Mouse (Mus musculus): ENCODE results near the gene Olfr585. TPM values are rescaled to one million over a fixed set of nuclear protein-coding genes. Genes with fewer than 3 reads are reported as not detected.

Olfr585 gene
- not detected for polyA plus RNA-seq (2017; shearing (Covaris generic))

GRCm38 (mm10) chr7:103097420-103097819, at the start of gene Olfr585:
Olfr585 (plus strand) TSS chr7:103097720.

GRCm38 (mm10) chr7:103051000-103051399, 46.5 kb upstream of the Olfr585 start, which contains the start of gene Olfr583:
Olfr583 (plus strand) TSS chr7:103051300.

GRCm38 (mm10) chr7:103081585-103081984, 15.9 kb upstream of the Olfr585 start, which contains the start of gene Olfr584:
Olfr584 (plus strand) TSS chr7:103081885.

GRCm38 (mm10) chr7:103125538-103125937, 28.0 kb downstream of the Olfr585 start, which contains the start of gene Olfr586:
Olfr586 (minus strand) TSS chr7:103125638.

GRCm38 (mm10) chr7:103140579-103140978, 43.1 kb downstream of the Olfr585 start, which contains the start of gene Olfr588-ps1:
Olfr588-ps1 (plus strand) TSS chr7:103140879.

Other genes with a start within 250 kb of the Olfr585 start
- gene Olfr566, start 239.0 kb upstream of the Olfr585 start, polyA plus RNA-seq (2017; shearing (Covaris generic)) = not detected
- under 1 TPM in 1 of 2 experiments, not detected in 1; 0.91 TPM for gene Olfr568, start 220.6 kb upstream of the Olfr585 start, polyA plus RNA-seq (2017; shearing (Covaris generic))
- under 1 TPM in 1 of 2 experiments, not detected in 1; 0.05 TPM for gene Olfr569, start 206.8 kb upstream of the Olfr585 start, polyA plus RNA-seq (2017; shearing (Covaris generic))
- not detected for gene Olfr570, start 203.1 kb upstream of the Olfr585 start, polyA plus RNA-seq (2017; shearing (Covaris generic))
- gene Olfr571, start 180.2 kb upstream of the Olfr585 start, polyA plus RNA-seq (2017; shearing (Covaris generic)) = under 1 TPM in 1 of 2 experiments, not detected in 1; 0.07 TPM
- not detected for gene Olfr572, start 173.3 kb upstream of the Olfr585 start, polyA plus RNA-seq (2017; shearing (Covaris generic))
- gene Olfr573-ps1, start 155.1 kb upstream of the Olfr585 start, polyA plus RNA-seq (2017; shearing (Covaris generic)) = under 1 TPM in 1 of 2 experiments, not detected in 1; 0.48 TPM
- gene Olfr574, start 149.3 kb upstream of the Olfr585 start, polyA plus RNA-seq (2017; shearing (Covaris generic)) = not detected
- not detected for gene Olfr575, start 138.9 kb upstream of the Olfr585 start, polyA plus RNA-seq (2017; shearing (Covaris generic))
- gene Olfr576, start 135.1 kb upstream of the Olfr585 start, polyA plus RNA-seq (2017; shearing (Covaris generic)) = under 1 TPM in 1 of 2 experiments, not detected in 1; 0.13 TPM
- gene Olfr577, start 121.8 kb upstream of the Olfr585 start, polyA plus RNA-seq (2017; shearing (Covaris generic)) = under 1 TPM; 0.22 to 0.67 TPM
- gene Olfr578, start 108.4 kb upstream of the Olfr585 start, polyA plus RNA-seq (2017; shearing (Covaris generic)) = not detected
- gene Olfr582, start 59.7 kb upstream of the Olfr585 start, polyA plus RNA-seq (2017; shearing (Covaris generic)) = not detected
- gene Olfr583, start 46.4 kb upstream of the Olfr585 start, polyA plus RNA-seq (2017; shearing (Covaris generic)) = not detected
- not detected for gene Olfr584, start 15.8 kb upstream of the Olfr585 start, polyA plus RNA-seq (2017; shearing (Covaris generic))
- gene Olfr586, start 27.9 kb downstream of the Olfr585 start, polyA plus RNA-seq (2017; shearing (Covaris generic)) = not detected
- under 1 TPM in 1 of 2 experiments, not detected in 1; 0.32 TPM for gene Olfr588-ps1, start 43.2 kb downstream of the Olfr585 start, polyA plus RNA-seq (2017; shearing (Covaris generic))
- not detected for gene Olfr589, start 58.6 kb downstream of the Olfr585 start, polyA plus RNA-seq (2017; shearing (Covaris generic))
- gene Olfr591, start 80.6 kb downstream of the Olfr585 start, polyA plus RNA-seq (2017; shearing (Covaris generic)) = 1 to 10 TPM in 1 of 2 experiments, under 1 TPM in 1; 0.42 to 1.0 TPM
- under 1 TPM; 0.06 to 0.20 TPM for gene Olfr592, start 87.1 kb downstream of the Olfr585 start, polyA plus RNA-seq (2017; shearing (Covaris generic))
- not detected for gene Olfr593, start 114.1 kb downstream of the Olfr585 start, polyA plus RNA-seq (2017; shearing (Covaris generic))
- 1 to 10 TPM in 1 of 2 experiments, not detected in 1; 1.1 TPM for gene Olfr594, start 119.3 kb downstream of the Olfr585 start, polyA plus RNA-seq (2017; shearing (Covaris generic))
- gene Usp17ld, start 154.8 kb downstream of the Olfr585 start, polyA plus RNA-seq (2017; shearing (Covaris generic)) = not detected
- under 1 TPM in 1 of 2 experiments, not detected in 1; 0.29 TPM for gene Olfr596, start 207.9 kb downstream of the Olfr585 start, polyA plus RNA-seq (2017; shearing (Covaris generic))
- under 1 TPM; 0.10 to 0.17 TPM for gene Olfr597, start 218.6 kb downstream of the Olfr585 start, polyA plus RNA-seq (2017; shearing (Covaris generic))
- gene Olfr598, start 225.8 kb downstream of the Olfr585 start, polyA plus RNA-seq (2017; shearing (Covaris generic)) = not detected
- not detected for gene Olfr599, start 238.2 kb downstream of the Olfr585 start, polyA plus RNA-seq (2017; shearing (Covaris generic))